Mouse (Mus musculus) lung, postnatal 4 days (tissue): ENCODE data around the gene Ing2.

Source experiments
- DNase-seq, 2 experiments: peaks; one replicate each; pipeline ENCODE4 v3.0.0; 2021

The Ing2 gene

GRCm38 (mm10) chr8:47674140-47674776 is 1.1 kb downstream of the Ing2 start:
- DNase-seq = peak in 1 of 2 experiments; percentile 63

- DNase-seq = peak; percentile 94
Observed at GRCm38 (mm10) chr8:47673317-47674139, 1.8 kb downstream of the Ing2 start.

DNA sequence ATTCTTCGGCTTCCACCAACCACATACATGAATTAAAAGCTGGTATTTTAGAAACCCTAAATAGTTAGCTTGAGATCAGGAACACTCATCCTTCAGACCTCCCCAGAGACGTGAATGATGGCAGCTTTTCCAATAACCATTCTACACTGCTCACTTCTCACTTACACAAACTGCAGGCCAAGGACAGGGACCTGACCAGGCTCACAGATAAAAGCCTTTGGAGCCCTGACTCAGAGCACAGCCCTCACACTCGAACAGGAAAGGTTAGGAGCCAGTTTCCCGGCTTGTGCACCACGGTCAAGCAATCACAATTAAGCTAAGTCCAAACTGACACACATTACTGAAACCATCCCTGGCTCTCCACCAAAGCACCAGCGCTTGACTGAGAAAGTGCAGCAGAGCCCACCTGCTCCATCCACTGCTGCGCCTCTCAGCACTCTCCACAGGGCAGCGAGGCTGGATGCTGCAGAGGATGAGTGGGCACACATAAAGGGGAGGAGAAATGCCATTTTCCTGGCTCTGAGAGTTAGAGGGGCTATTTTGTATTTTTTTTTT is 11.0 kb downstream of the Ing2 start:
- DNase-seq = no peak

DNA sequence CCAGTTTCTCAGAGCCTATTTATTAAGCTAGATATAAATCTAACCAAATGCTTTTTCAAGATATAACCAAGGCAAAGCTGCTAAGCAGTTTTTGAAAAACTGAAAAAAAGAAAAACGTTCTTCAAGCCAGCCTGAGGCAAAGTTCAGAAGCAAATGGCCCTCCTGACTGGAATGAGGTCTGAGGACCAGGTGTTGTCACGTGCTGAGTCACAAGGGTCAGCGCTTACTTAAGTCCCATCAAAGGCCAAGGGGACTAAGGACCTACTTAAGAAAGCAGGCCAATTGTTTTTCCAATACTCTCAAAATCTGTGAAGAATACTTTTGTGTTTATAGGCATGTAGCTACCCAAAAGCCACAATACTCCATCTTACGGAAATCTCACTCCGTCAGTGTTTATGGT is 12.2 kb downstream of the Ing2 start:
- DNase-seq = no peak

DNA sequence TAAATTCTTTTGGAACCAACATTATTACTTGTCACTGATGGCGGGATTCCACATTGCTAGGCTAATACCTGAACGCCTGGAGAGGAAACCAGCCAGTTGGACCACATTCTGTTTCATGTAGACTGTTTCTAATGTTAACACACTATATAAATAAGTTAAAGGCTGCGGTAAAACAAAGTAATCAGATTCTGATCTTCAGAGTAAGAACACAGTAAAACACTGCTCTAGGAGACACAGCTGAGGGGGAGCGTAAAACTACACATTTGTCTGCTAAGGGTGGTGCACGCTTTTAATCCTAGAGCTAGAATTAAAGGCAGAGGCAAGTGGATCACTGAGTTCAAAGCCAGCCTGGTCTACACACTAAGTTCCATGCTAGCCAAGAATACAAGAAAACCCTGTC is 12.6 kb downstream of the Ing2 start:
- no peak for DNase-seq

- no peak for DNase-seq
Observed at GRCm38 (mm10) chr8:47660394-47660793, 15.0 kb downstream of the Ing2 start.

DNA sequence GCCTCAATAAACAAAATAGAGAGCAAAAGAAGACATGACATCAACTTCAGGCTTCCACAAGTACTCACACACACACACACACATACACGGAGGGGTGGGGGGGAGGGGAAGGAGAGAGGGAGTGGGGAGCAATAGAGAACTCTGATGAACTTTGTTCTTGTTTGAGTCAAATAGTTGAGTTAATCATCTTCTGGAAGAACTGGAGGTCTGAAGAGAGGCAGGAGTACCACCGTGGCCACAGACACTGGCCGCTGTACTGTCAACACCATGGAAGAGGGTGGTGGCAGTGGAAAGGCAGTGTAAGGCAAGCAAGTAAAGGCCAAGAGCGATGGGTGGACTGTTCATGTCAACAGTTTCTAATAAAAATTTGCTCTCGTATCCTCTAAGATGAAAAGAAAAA is 15.9 kb downstream of the Ing2 start:
- no peak for DNase-seq

DNA sequence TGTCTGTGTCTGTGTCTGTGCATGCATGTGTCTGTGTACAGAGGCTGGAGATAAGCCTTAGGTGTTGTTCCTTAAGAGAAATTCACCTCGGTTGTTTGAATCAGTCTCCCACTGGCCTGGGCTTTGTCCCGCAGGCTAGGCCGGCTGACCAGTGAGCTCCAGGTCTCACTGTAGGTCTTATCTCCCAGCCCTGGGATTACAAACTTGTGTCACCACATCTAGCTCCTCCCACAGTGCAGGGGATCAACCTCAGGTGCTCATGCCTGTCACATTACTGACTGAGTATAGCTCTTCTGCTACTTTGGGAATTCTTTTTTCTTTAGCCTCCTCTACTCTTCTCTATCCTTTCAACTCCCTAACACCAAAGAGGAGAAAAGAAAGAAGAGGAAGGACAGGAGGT is 20.9 kb downstream of the Ing2 start:
- DNase-seq = no peak

DNA sequence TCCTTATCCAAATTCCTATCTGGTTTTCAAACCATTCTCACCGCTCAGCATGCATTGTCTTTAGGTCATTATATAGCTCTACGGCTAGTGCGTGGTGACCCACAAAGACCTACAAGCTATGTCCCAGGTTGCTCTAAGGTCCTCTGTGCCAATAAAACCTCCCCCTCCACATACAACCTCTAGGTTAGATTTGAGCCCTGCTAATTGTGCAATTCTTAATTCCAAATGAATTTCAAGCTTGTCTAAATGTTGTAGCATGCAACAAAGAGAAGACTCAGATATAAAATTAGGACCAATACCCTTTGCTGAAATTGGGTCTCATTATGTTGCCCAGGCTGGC is 22.6 kb downstream of the Ing2 start:
- DNase-seq = no peak

- no peak for DNase-seq
Observed at GRCm38 (mm10) chr8:47651913-47652736, 23.2 kb downstream of the Ing2 start.

DNA sequence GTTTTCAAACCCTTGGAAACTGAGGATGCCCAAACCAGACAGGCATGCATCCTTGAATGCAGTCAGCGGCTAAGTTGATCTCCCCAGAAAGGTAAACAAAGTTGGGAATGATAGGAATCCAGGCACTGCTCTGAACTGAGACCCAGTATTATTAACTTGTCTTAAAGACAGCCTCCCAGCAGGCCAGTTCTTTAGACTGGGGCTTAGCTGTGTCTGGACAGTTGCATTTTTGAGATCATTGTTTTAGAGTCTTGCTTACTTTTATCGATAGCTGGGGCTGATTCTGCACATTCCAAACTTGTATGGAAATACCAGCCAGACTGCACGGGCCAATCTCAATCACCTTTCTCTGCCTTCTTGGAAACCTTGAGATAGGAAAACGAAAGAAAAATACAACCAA is 24.5 kb downstream of the Ing2 start:
- DNase-seq = no peak

GRCm38 (mm10) chr8:47649551-47649950 is 25.8 kb downstream of the Ing2 start:
- DNase-seq = no peak

DNA sequence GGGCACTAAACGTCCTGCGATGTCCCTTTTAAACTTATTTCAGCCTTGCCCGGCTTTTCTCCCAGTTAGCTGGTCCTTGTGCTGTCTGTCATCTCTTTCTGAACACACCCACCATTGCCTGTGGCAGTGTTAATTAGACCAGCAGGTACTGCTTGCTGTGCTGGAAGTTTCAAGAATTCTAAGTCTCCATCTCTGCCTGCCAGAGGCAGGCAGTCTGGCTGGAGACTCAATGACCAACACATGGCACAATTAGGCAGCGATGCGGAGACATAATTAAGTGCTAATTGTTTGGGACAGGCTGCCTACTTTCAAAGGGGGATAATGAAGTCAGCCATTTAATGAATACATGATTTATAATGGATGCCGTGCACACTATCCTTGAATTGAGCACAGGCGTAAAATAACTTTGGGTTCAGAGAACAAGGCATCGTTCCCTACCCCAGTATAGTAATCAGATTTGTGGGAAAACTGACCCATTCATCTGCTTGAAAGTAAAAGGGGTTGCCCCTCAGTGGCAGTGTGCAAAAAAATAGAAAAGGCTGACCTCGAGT is 32.8 kb downstream of the Ing2 start:
- DNase-seq = no peak

DNA sequence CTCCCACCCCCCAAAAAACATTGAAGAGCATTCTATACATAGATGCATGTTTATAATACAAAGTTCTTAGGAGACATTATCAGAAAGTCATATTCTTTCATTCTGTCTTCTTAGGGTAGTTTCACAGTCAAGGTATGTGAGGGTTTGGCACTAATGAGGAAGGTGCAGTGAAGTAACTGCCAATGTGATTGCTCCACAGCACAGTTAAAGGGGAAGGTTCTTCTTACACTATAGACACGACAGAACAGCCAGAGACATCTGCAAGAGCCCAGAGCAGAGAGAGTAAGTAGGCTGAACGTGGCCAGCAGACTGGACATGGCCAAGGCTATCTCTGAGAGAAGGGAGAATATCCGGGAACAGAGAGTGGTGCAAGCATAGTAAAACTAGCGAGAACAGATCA is 38.2 kb downstream of the Ing2 start:
- no peak for DNase-seq

DNA sequence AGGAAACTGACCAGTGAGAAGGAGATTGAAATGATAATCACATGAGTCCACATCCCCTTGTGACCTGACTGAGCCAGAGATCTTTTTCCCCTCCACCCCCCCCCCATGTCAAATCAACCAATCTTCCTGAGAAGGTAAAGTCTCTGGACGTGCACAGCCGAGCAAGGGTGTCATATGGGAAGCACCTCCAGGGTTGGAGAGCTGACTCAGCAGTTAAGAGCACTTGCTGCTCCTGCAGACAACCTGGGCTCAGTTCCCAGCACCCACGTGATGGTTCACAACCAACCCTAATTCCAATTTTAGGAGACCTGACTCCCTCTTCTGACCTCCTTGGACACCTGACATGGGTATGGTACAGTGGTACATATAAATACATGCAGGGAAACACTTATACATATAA is 39.3 kb downstream of the Ing2 start:
- no peak for DNase-seq

GRCm38 (mm10) chr8:47634791-47635341 is 40.5 kb downstream of the Ing2 start:
- DNase-seq = no peak

GRCm38 (mm10) chr8:47621144-47621543 is 54.2 kb downstream of the Ing2 start:
- DNase-seq = no peak
